Mouse (Mus musculus) layer of hippocampus, adult 18-20 months (tissue): Measurements from ENCODE around the gene 1700009N14Rik. TPM values are rescaled to one million over a fixed set of nuclear protein-coding genes. Genes with fewer than 3 reads are reported as not detected.

Experiments used
- DNase-seq, 2 experiments: peaks; one replicate each; pipeline ENCODE4 v3.0.0; 2022; ENCODE audit warnings: low spot score in 2 of 2
- long read RNA-seq: library from polyadenylated mRNA; stranded (forward); transcript quantifications from one replicate; pipeline ENCODE4 v2.0.0, GENCODE M21; 2021
- total RNA-seq, 2 experiments: library from RNA; stranded (reverse); gene quantifications; 2 replicates each; pipeline ENCODE4 v1.2.3; 2021

1700009N14Rik gene
- total RNA-seq, result not detected
- long read RNA-seq, result 0 reads

- no peak for DNase-seq
Observed at GRCm38 (mm10) chr4:39450069-39450468, at the start of gene 1700009N14Rik. Gene 1700009N14Rik, plus strand, starts transcription at chr4:39450295.

DNA sequence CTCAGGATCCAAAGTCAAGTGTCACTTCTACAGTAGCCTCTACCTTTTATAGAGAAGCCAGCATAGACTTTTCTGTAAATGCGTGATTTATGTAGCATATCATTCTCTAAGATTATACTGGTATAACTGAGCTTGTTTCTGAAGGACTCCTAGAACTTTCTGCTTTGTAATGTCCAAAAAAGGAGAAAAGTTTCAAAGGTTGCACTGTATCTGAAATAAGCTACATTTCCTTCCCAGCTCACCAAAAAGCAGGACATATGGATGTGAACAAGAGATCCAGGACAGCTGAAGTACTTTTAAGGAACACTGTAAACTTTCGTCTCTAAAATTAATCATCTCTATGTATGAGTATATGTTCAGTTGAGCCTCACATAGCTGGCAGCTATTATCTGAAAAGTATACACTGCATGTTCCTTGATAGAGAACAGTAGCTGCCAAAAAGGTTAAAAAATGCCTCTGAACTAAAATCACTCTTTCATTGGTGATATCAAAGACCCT, 12.2 kb upstream of the 1700009N14Rik start:
- no peak for DNase-seq

DNA sequence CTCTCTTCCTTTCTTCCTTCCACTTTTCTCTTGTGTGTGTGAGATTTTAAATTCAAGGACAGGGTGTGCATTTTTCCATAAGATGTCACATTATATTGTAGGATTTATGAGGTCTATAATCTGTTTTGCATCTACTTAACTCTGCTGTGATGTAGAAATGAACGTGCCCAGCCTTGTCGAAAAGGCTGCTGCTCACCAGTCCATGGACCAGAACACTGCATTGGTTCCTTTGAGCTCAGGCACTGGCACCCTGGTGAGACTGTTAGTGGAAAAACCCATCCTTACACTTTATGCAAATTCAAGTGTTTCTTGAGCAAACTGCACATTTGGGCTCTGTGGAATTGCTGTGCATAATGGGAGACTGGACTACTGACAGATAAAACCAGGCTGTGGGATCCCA, 24.2 kb downstream of the 1700009N14Rik start:
- DNase-seq, result no peak

GRCm38 (mm10) chr4:39486393-39486792, 36.3 kb downstream of the 1700009N14Rik start:
- DNase-seq, result no peak

DNA sequence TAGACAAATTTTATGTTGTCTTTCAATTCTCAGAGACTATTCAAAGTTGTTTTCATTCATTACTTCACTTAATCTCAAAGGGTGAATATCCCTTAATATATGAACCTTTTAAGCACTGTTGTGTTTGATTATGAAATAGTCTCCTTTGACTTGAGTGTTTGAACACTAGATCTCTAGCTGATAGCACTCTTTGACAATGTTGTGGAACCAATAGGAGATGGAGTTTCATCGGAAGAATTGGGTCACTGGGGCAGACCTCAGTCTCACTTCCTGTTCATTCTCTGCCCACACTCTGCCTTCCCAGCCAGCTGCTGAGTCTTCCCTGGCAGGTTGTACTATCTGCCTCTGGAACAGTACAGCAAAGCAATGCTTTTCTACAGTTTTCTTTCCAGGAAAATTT, 43.5 kb downstream of the 1700009N14Rik start:
- DNase-seq, result no peak

- DNase-seq, result no peak
Observed at GRCm38 (mm10) chr4:39495875-39496274, 45.8 kb downstream of the 1700009N14Rik start.
